Mouse (Mus musculus) liver, postnatal 0 days (tissue): ENCODE results near the gene Mrps27.

Source experiments
- CTCF ChIP-seq: sonication (generic); IDR thresholded peaks from 2 replicates; pipeline ENCODE4 v1.5.1; 2016; ENCODE audit warnings: antibody characterized with exemption, low read depth
- EP300 ChIP-seq: IDR thresholded peaks from 2 replicates; pipeline ENCODE4 v1.6.1; 2016; ENCODE audit warnings: antibody characterized with exemption, low read depth, mild to moderate bottlenecking

DNA sequence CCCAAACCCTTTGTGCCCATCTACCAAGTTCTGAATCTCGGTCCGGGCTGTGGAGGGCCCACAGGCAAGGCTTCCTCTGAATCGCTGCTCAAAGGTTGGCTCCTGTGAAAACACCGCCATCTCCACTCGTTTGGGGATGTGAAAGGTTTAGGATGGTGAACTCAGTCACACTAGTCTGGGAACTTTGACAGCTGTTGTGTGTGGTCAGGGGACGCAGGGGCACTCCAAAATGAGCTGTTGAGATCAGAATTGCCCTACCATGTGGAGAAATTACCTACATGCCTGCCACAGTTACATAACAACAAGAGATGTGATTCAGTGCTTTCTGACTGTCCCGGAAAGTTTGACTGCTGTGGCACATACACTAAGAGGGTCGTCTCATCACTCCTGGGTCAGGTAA is 36.2 kb upstream of the Mrps27 start:
- no peak for TF ChIP-seq CTCF
- TF ChIP-seq EP300, result no peak
